Mouse (Mus musculus) ES-E14 (cell line): Measurements from ENCODE around the gene Akap9. TPM values are rescaled to one million over a fixed set of nuclear protein-coding genes. Genes with fewer than 3 reads are reported as not detected.

Source experiments
- DNase-seq: peaks from one replicate; pipeline ENCODE4 v3.0.0-alpha.2; 2013; ENCODE audit warnings: low read depth, low spot score
- H3K27ac ChIP-seq: 2 replicates; pipeline ENCODE4 v1.5.1; 2012; ENCODE audit warnings: low read depth, mild to moderate bottlenecking, low read length, moderate library complexity, mixed read lengths; ENCODE audit not compliant: poor library complexity, insufficient read depth, severe bottlenecking
- H3K36me3 ChIP-seq: 2 replicates; pipeline ENCODE4 v1.6.1; 2012; ENCODE audit warnings: mild to moderate bottlenecking, low read length, moderate library complexity, mixed read lengths; ENCODE audit not compliant: control insufficient read depth, poor library complexity, insufficient read depth, severe bottlenecking
- H3K4me1 ChIP-seq, 2 experiments: fragments of 150-350 bp in 1 of 2; sonication (generic) in 1 of 2; 2 replicates each; pipeline ENCODE4 v1.6.1; 2012; ENCODE audit warnings: low read length in 2 of 2, mild to moderate bottlenecking in 1 of 2, mixed read lengths in 1 of 2; ENCODE audit not compliant: control insufficient read depth in 2 of 2, insufficient read depth in 2 of 2, poor library complexity in 1 of 2
- H3K4me3 ChIP-seq, 2 experiments: fragments of 150-350 bp in 1 of 2; sonication (generic) in 1 of 2; 2 replicates each; pipeline ENCODE4 v1.5.1; 2012; ENCODE audit warnings: low read length in 2 of 2, low read depth in 1 of 2, mild to moderate bottlenecking in 1 of 2, mixed read lengths in 1 of 2; ENCODE audit not compliant: insufficient read depth in 1 of 2, poor library complexity in 1 of 2, severe bottlenecking in 1 of 2
- H3K9ac ChIP-seq: 2 replicates; pipeline ENCODE4 v1.6.1; 2012; ENCODE audit warnings: low read depth, mild to moderate bottlenecking, low read length, mixed read lengths; ENCODE audit not compliant: poor library complexity, insufficient read depth, severe bottlenecking
- H3K9me3 ChIP-seq: fragments of 150-350 bp; sonication (generic); 2 replicates; pipeline ENCODE4 v1.6.1; 2012; ENCODE audit warnings: low read depth, mild to moderate bottlenecking, low read length; ENCODE audit not compliant: control insufficient read depth, insufficient read depth
- CHD2 ChIP-seq: IDR thresholded peaks from 2 replicates; pipeline ENCODE4 v1.6.1; 2014; ENCODE audit warnings: mild to moderate bottlenecking, low read depth, low read length, inconsistent platforms
- HCFC1 ChIP-seq: IDR thresholded peaks from 2 replicates; pipeline ENCODE4 v1.6.1; 2012; ENCODE audit warnings: low read length, inconsistent platforms, borderline replicate concordance; ENCODE audit not compliant: insufficient read depth
- MAFK ChIP-seq: IDR thresholded peaks from 2 replicates; pipeline ENCODE4 v1.6.1; 2014; ENCODE audit warnings: mild to moderate bottlenecking, low read depth, low read length, inconsistent platforms; ENCODE audit not compliant: insufficient read depth
- ZC3H11A ChIP-seq: IDR thresholded peaks from 2 replicates; pipeline ENCODE4 v1.6.1; 2012; ENCODE audit warnings: low read depth, mild to moderate bottlenecking, inconsistent platforms, low read length, borderline replicate concordance
- ZNF384 ChIP-seq: IDR thresholded peaks from 2 replicates; pipeline ENCODE4 v1.6.1; 2012; ENCODE audit warnings: low read depth, low read length, inconsistent platforms
- in situ Hi-C, 2 experiments: fragments of 600-800 bp; cut with MboI; formaldehyde crosslinking; loops; one replicate each; pipeline ENCODE4 v1.15.1; 2025; ENCODE audit warnings: low sequenced_read_pairs in 2 of 2, inconsistent platforms in 1 of 2; ENCODE audit not compliant: unreplicated experiment in 2 of 2
- total RNA-seq: library from RNA; depleted of rRNA; stranded (reverse); fragments of 300-350 nt; gene quantifications from 2 replicates; pipeline ENCODE4 v1.2.3, GENCODE M21; 2012

The Akap9 gene
- total RNA-seq, 1 experiment, result 33.3 TPM

GRCm38 (mm10) chr5:3973764-3974163 is 45.9 kb downstream of the Akap9 start:
- in situ Hi-C loops, result no loop called here
- H3K36me3 ChIP-seq, result peaks cover 10% of the 10 kb centered on the region
- TF ChIP-seq CHD2, result no peak
- no peak for TF ChIP-seq ZC3H11A
- no peak for TF ChIP-seq ZNF384
- no peak for TF ChIP-seq HCFC1
- TF ChIP-seq MAFK, result no peak

DNA sequence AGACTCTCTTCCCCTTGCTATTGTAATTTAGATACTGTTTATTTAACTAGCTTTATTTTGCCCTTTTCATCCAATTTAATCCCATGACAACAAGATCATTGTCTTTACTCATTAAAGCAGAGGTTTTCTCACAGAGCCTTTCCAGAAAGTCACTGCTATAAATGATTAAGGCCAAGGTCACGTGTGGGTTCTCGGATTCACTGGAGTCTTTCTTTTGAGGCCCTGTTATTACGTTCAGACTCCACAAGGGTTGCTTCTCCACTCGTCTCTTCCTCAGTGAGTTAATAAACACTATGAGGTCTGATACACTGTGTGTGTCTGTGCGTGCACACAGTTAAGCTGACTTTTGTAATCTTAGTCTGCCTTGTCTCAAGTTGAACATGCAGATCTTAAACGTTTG is 47.0 kb downstream of the Akap9 start:
- in situ Hi-C loops, result no loop called here
- no peak overlapping the region for H3K9ac ChIP-seq
- no peak overlapping the region for H3K4me3 ChIP-seq
- TF ChIP-seq CHD2 (no peak), MAFK (no peak)
- peaks cover 8% of the 10 kb centered on the region for H3K36me3 ChIP-seq
- H3K4me1 ChIP-seq, result no peaks in the 10 kb centered on the region
- no peak for DNase-seq
- H3K9me3 ChIP-seq, result no peaks in the 10 kb centered on the region
- no peak overlapping the region for H3K27ac ChIP-seq

More at GRCm38 (mm10) chr5:3973764-3974163, 45.9 kb downstream of the Akap9 start:
- H3K4me1 ChIP-seq, result no peaks in the 10 kb centered on the region
- DNase-seq, result no peak
- H3K9ac ChIP-seq, result no peak overlapping the region
- H3K4me3 ChIP-seq, result no peak overlapping the region
- no peaks in the 10 kb centered on the region for H3K9me3 ChIP-seq
- no peak overlapping the region for H3K27ac ChIP-seq

DNA sequence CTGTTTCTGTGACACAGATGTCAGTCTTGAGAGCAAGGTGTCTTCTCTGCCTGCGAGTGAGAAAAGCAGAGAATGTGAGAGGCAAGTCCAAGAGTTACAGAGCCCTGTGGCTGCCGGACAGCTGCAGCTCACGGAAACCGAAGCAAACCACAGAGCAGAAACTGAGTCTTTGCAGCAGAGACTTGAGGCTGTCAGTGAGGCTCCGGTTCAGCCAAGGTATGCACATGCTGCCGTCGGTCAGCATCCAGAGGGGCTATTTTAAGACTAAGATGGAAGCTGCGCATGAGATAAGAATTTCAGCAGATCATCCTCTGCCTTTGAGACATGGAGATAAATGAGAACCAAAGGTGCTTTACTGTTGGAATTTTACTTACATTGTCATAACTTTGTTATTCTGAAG is 48.3 kb downstream of the Akap9 start:
- peaks cover 8% of the 10 kb centered on the region for H3K36me3 ChIP-seq
- H3K27ac ChIP-seq, result no peak overlapping the region
- no peaks in the 10 kb centered on the region for H3K4me1 ChIP-seq
- TF ChIP-seq ZC3H11A (no peak), ZNF384 (no peak), CHD2 (no peak), HCFC1 (no peak), MAFK (no peak)
- in situ Hi-C loops, result no loop called here
- H3K9ac ChIP-seq, result no peak overlapping the region
- H3K9me3 ChIP-seq, result no peaks in the 10 kb centered on the region
- no peak for DNase-seq
- no peak overlapping the region for H3K4me3 ChIP-seq

DNA sequence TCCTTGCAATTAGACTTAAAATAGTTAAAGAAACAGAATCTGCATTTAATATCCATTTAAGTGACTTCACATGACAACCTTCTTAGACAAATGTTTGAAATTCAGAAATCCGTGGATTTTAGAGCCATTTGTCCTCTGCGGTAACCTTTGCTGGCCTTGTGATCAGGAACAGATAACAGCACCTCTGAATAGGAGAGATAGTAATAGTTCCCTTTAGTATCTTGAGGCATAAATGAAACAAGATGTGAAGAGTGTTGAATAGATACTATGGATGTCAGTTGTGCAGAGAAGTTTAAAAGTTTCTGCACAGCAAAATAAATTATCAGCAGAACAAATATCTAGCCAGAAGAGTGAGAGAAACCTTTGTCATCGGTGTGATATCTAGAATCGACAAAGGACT is 50.0 kb downstream of the Akap9 start:
- no peak overlapping the region for H3K9ac ChIP-seq
- peaks cover 8% of the 10 kb centered on the region for H3K36me3 ChIP-seq
- no peak overlapping the region for H3K27ac ChIP-seq
- no peak overlapping the region for H3K4me3 ChIP-seq
- TF ChIP-seq ZNF384 (no peak), HCFC1 (no peak), MAFK (no peak), CHD2 (no peak), ZC3H11A (no peak)
- H3K4me1 ChIP-seq, result no peaks in the 10 kb centered on the region
- no peaks in the 10 kb centered on the region for H3K9me3 ChIP-seq
- no peak for DNase-seq
- in situ Hi-C loops, result no loop called here

GRCm38 (mm10) chr5:3989608-3990007 is 61.8 kb downstream of the Akap9 start:
- Histone ChIP-seq H3K4me3 (no peak overlapping the region), H3K36me3 (no peaks in the 10 kb centered on the region; the same call in 1 of the 2 replicates), H3K27ac (no peak overlapping the region), H3K9ac (no peak overlapping the region), H3K9me3 (no peaks in the 10 kb centered on the region), H3K4me1 (no peaks in the 10 kb centered on the region)
- DNase-seq, result no peak
- no peak for TF ChIP-seq MAFK
- TF ChIP-seq HCFC1, result no peak
- TF ChIP-seq ZC3H11A, result no peak
- no peak for TF ChIP-seq CHD2
- no peak for TF ChIP-seq ZNF384
- in situ Hi-C loops, result no loop called here
